Mouse (Mus musculus) v-Abl transformed pro-B cells (cell line): Measurements from ENCODE around the gene Tnfrsf22.

Experiments
- in situ Hi-C, 2 experiments: fragments of 400-800 bp; cut with MboI; formaldehyde crosslinking; loops; one replicate each; pipeline ENCODE4 v1.15.1; 2025; ENCODE audit not compliant: unreplicated experiment in 2 of 2

The Tnfrsf22 gene

GRCm38 (mm10) chr7:143587586-143587985 lies 61.9 kb downstream of the Tnfrsf22 start:
- in situ Hi-C loops, result loop anchor here in 1 of 2 experiments (10.0 to 25.0 kb wide), 2 partner anchors 107 to 325 kb away; no protein-coding TSS in a partner anchor
